Mouse (Mus musculus) right cerebral cortex, postnatal 36 days (tissue): ENCODE measurements around the gene Snip1.

Experiments
- DNase-seq, 2 experiments: peaks; one replicate each; pipeline ENCODE4 v3.0.0; 2022; ENCODE audit warnings: low spot score in 2 of 2, mixed read lengths in 1 of 2

Snip1 gene

GRCm38 (mm10) chr4:125099458-125099857 is 33.0 kb downstream of the Snip1 start:
- DNase-seq = peak; percentile 46 to 58

GRCm38 (mm10) chr4:125101334-125101733 is 34.9 kb downstream of the Snip1 start:
- no peak for DNase-seq

- DNase-seq = no peak
These were observed 38.9 kb downstream of the Snip1 start for GRCm38 (mm10) chr4:125105354-125105753.

- DNase-seq = peak; percentile 84 to 86
These were observed 48.2 kb downstream of the Snip1 start for GRCm38 (mm10) chr4:125114638-125115037.

- no peak for DNase-seq
These were observed 48.6 kb downstream of the Snip1 start for GRCm38 (mm10) chr4:125115081-125115480.

- no peak for DNase-seq
These were observed 49.2 kb downstream of the Snip1 start for GRCm38 (mm10) chr4:125115710-125116089.

- peak; percentile 55 to 69 for DNase-seq
These were observed 49.8 kb downstream of the Snip1 start for GRCm38 (mm10) chr4:125116090-125116861.

GRCm38 (mm10) chr4:125116929-125117328 is 50.5 kb downstream of the Snip1 start:
- no peak for DNase-seq

GRCm38 (mm10) chr4:125117902-125118320 is 51.4 kb downstream of the Snip1 start:
- no peak for DNase-seq

- no peak for DNase-seq
These were observed 52.6 kb downstream of the Snip1 start for GRCm38 (mm10) chr4:125119070-125119469.

GRCm38 (mm10) chr4:125119721-125120120 is 53.2 kb downstream of the Snip1 start:
- DNase-seq = no peak

- DNase-seq = no peak
These were observed 56.2 kb downstream of the Snip1 start for GRCm38 (mm10) chr4:125122431-125123278.

- DNase-seq = no peak
These were observed 56.8 kb downstream of the Snip1 start for GRCm38 (mm10) chr4:125123279-125123671.
